Mouse (Mus musculus) heart, postnatal 0 days (tissue): ENCODE data around the gene Tcf12. TPM values are rescaled to one million over a fixed set of nuclear protein-coding genes. Genes with fewer than 3 reads are reported as not detected.

Experiments used
- ATAC-seq: fragments of 200-750 bp; cut with Nextera tagmentation; 2 replicates; pipeline ENCODE4 v1.8.0; 2017; ENCODE audit warnings: low read depth, moderate number of reproducible peaks, moderate library complexity; ENCODE audit not compliant: insufficient read depth
- DNase-seq: peaks from one replicate; pipeline ENCODE4 v3.0.0-alpha.2; 2016; ENCODE audit warnings: low spot score
- H3K27ac ChIP-seq: fragments of 300-500 bp; sonication (generic); 2 replicates; pipeline ENCODE4 v1.5.1; 2014; ENCODE audit warnings: low read depth, mild to moderate bottlenecking
- H3K27me3 ChIP-seq: fragments of 300-500 bp; sonication (generic); 2 replicates; pipeline ENCODE4 v1.6.1; 2014; ENCODE audit warnings: low read length, mixed read lengths; ENCODE audit not compliant: control insufficient read depth, insufficient read depth
- H3K36me3 ChIP-seq: fragments of 300-500 bp; sonication (generic); replicated peaks from 2 replicates; pipeline ENCODE4 v1.6.1; 2014; ENCODE audit warnings: low read length, mixed read lengths; ENCODE audit not compliant: control insufficient read depth, insufficient read depth
- H3K4me1 ChIP-seq: fragments of 300-500 bp; sonication (generic); 2 replicates; pipeline ENCODE4 v1.6.1; 2014; ENCODE audit warnings: antibody characterized with exemption; ENCODE audit not compliant: control insufficient read depth, insufficient read depth
- H3K4me2 ChIP-seq: fragments of 300-500 bp; sonication (generic); 2 replicates; pipeline ENCODE4 v1.6.1; 2014; ENCODE audit warnings: low read depth, mild to moderate bottlenecking, low read length, moderate library complexity
- H3K4me3 ChIP-seq: fragments of 300-500 bp; sonication (generic); 2 replicates; pipeline ENCODE4 v1.5.1; 2014; ENCODE audit warnings: low read depth, low read length
- H3K9ac ChIP-seq: fragments of 300-500 bp; sonication (generic); replicated peaks from 2 replicates; pipeline ENCODE4 v1.6.1; 2014; ENCODE audit warnings: low read depth, low read length, mixed read lengths
- H3K9me3 ChIP-seq: fragments of 300-500 bp; sonication (generic); replicated peaks from 2 replicates; pipeline ENCODE4 v1.6.1; 2016; ENCODE audit warnings: low read length; ENCODE audit not compliant: control insufficient read depth
- CTCF ChIP-seq: IDR thresholded peaks from 2 replicates; pipeline ENCODE4 v1.5.1; 2016; ENCODE audit warnings: antibody characterized with exemption, control low read depth, low read depth
- EP300 ChIP-seq: IDR thresholded peaks from 2 replicates; pipeline ENCODE4 v1.6.1; 2016; ENCODE audit warnings: antibody characterized with exemption, low read depth
- WGBS: fragments of 180-500 bp; shearing (Covaris S2); extraction: QIAGEN DNeasy Blood & Tissue Kit; methylation state at CpG from one replicate; pipeline ENCODE4 v1.1.7; 2014; 5-methylcytosine and 5-hydroxymethylcytosine counted together
- polyA plus RNA-seq: library from polyadenylated mRNA; unstranded; fragments of >200 nt; fragmentation: Nextera tagmentation; extraction: Ambion mirVana; gene quantifications from 2 replicates; pipeline ENCODE4 v1.2.1, GENCODE M21; 2015
- total RNA-seq: library from RNA; depleted of rRNA; stranded (reverse); fragments of >200 nt; gene quantifications from 2 replicates; pipeline ENCODE4 v1.2.3, GENCODE M21; 2014; ENCODE audit warnings: low replicate concordance

Gene Tcf12
- total and polyA plus RNA-seq, 2 experiments from 2014 or later, result 14.3 to 69.4 TPM

DNA sequence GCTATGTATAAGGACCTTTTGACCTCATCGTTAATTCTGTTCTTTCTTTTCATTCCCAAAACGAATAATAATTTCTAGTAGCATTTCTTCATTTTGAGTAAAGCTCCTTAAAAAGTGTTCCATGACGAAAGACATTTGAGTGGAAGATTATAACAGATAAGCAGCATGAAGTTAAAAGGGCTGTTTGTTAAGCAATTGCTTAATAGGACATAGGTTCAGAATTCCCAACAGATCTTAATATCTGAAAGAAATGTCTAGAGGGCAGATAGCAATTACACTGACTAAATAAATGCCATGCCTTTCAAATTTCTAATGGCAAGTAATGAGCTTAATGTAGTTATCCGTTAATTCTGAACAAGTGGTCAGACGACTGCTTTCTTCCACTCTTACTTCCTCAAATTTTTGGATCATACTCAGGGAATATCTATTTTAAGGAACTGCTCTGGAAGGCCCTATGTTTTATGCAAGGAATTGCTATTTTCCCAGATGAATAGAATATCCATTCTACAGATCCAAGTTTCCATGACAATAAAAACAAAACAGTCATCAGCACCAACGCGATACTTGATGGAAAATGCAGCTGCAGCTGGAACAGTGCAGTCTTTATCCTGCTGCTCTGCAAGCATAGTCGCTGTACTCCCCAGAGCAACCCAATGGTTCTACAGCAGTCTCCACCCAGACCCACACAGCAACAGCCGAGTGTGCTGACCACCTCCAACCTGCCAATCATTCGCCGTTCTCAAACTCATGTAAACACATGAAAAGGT, 152.2 kb downstream of the Tcf12 start:
- TF ChIP-seq CTCF (no peak), EP300 (peak; percentile 25; the same call in 1 of the 2 replicates)
- WGBS, result 52% methylated on average over 11 of the region's 11 CpGs
- H3K27ac ChIP-seq, result peak overlapping the region; percentile 44
- H3K4me3 ChIP-seq, result no peak overlapping the region
- ATAC-seq, result peak; percentile 83
- peak; percentile 60 for DNase-seq
- H3K4me2 ChIP-seq, result peak overlapping the region; percentile 40
- peaks cover 12% of the 10 kb centered on the region for H3K4me1 ChIP-seq
- H3K9me3 ChIP-seq, result no peaks in the 10 kb centered on the region
- H3K9ac ChIP-seq, result no peak overlapping the region
- no peaks in the 10 kb centered on the region for H3K27me3 ChIP-seq
- H3K36me3 ChIP-seq, result no peaks in the 10 kb centered on the region

GRCm38 (mm10) chr9:71953217-71953616, 158.5 kb downstream of the Tcf12 start:
- H3K4me1 ChIP-seq, result peaks cover 17% of the 10 kb centered on the region
- no peak for ATAC-seq
- no peaks in the 10 kb centered on the region for H3K36me3 ChIP-seq
- H3K9ac ChIP-seq, result no peak overlapping the region
- H3K9me3 ChIP-seq, result no peaks in the 10 kb centered on the region
- H3K4me3 ChIP-seq, result no peak overlapping the region
- WGBS, result 86% methylated on average over 2 of the region's 2 CpGs
- no peak overlapping the region for H3K4me2 ChIP-seq
- H3K27ac ChIP-seq, result no peak overlapping the region
- TF ChIP-seq CTCF (no peak), EP300 (no peak)
- no peaks in the 10 kb centered on the region for H3K27me3 ChIP-seq
- no peak for DNase-seq

GRCm38 (mm10) chr9:71952621-71953076, 159.0 kb downstream of the Tcf12 start:
- whole genome bisulfite sequencing, result 73% methylated on average over 1 of the region's 1 CpGs
- Histone ChIP-seq H3K4me3 (no peak overlapping the region), H3K27me3 (no peaks in the 10 kb centered on the region), H3K36me3 (no peaks in the 10 kb centered on the region), H3K4me1 (peaks cover 17% of the 10 kb centered on the region), H3K9ac (no peak overlapping the region), H3K27ac (no peak overlapping the region), H3K4me2 (no peak overlapping the region), H3K9me3 (no peaks in the 10 kb centered on the region)
- DNase-seq (no peak), ATAC-seq (no peak)
- TF ChIP-seq CTCF, result no peak
- TF ChIP-seq EP300, result no peak

- DNase-seq, result no peak
- H3K4me2 ChIP-seq, result no peak overlapping the region
- H3K27ac ChIP-seq, result no peak overlapping the region
- H3K9me3 ChIP-seq, result no peaks in the 10 kb centered on the region
- H3K27me3 ChIP-seq, result no peaks in the 10 kb centered on the region
- no peak for TF ChIP-seq EP300
- TF ChIP-seq CTCF, result no peak
- peaks cover 16% of the 10 kb centered on the region for H3K4me1 ChIP-seq
- ATAC-seq, result no peak
- no peaks in the 10 kb centered on the region for H3K36me3 ChIP-seq
- no peak overlapping the region for H3K9ac ChIP-seq
- H3K4me3 ChIP-seq, result no peak overlapping the region
- 77% methylated on average over 2 of the region's 2 CpGs for WGBS
Measured at GRCm38 (mm10) chr9:71951926-71952325, 159.7 kb downstream of the Tcf12 start.

- Histone ChIP-seq H3K4me1 (peaks cover 12% of the 10 kb centered on the region), H3K27me3 (no peaks in the 10 kb centered on the region), H3K27ac (no peak overlapping the region), H3K9me3 (no peaks in the 10 kb centered on the region), H3K36me3 (no peaks in the 10 kb centered on the region), H3K9ac (no peak overlapping the region), H3K4me2 (no peak overlapping the region), H3K4me3 (no peak overlapping the region)
- DNase-seq (no peak), ATAC-seq (no peak)
- no peak for TF ChIP-seq EP300
- no peak for TF ChIP-seq CTCF
- 77% methylated on average over 4 of the region's 4 CpGs for WGBS
Measured at GRCm38 (mm10) chr9:71951341-71951740, 160.3 kb downstream of the Tcf12 start.
